Mouse (Mus musculus) brain, embryonic 14.5 days (tissue): Measurements from ENCODE around the gene Tenm3.

Source experiments
- CTCF ChIP-seq: fragments of 200-500 bp; IDR thresholded peaks from 2 replicates; pipeline ENCODE4 v1.5.1; 2012; ENCODE audit warnings: inconsistent platforms, mild to moderate bottlenecking, moderate library complexity, borderline replicate concordance; ENCODE audit not compliant: insufficient read depth, insufficient read length; ENCODE audit errors: extremely low read depth
- POLR2A ChIP-seq: fragments of 200-500 bp; IDR thresholded peaks from 2 replicates; pipeline ENCODE4 v1.6.1; 2012; ENCODE audit warnings: mild to moderate bottlenecking, inconsistent platforms, borderline replicate concordance; ENCODE audit not compliant: poor library complexity, insufficient read depth, insufficient read length, severe bottlenecking; ENCODE audit errors: extremely low read depth

GRCm38 (mm10) chr8:48178993-48179392 is 664.8 kb downstream of the Tenm3 start:
- TF ChIP-seq CTCF (no peak), POLR2A (no peak)
